Mouse (Mus musculus): ENCODE data around the gene Serpinc1. TPM values are rescaled to one million over a fixed set of nuclear protein-coding genes. Genes with fewer than 3 reads are reported as not detected.

Serpinc1 gene
- polyA plus RNA-seq, 1 experiment from 2014 or later, result 2.4 TPM

- peaks cover 34% of the 10 kb centered on the region; the same call in 1 of the 2 replicates for H3K36me3 ChIP-seq (ENCODE audit: control insufficient read depth, insufficient read depth, low read length)
- no peak for ATAC-seq (ENCODE audit: insufficient number of reproducible peaks, insufficient read depth, low FRiP score, low read depth)
Observed at GRCm38 (mm10) chr1:161041261-161042020, 63.1 kb downstream of the Serpinc1 start.

GRCm38 (mm10) chr1:161046972-161047371, 68.6 kb downstream of the Serpinc1 start:
- H3K27me3 ChIP-seq (ENCODE audit: control insufficient read depth, insufficient read depth, low read length), result no peaks in the 10 kb centered on the region
- 87% methylated on average over 3 of the region's 3 CpGs for WGBS
- H3K9ac ChIP-seq (replicated peaks; ENCODE audit: low read depth, low read length), result no peak overlapping the region
- no peak overlapping the region for H3K4me3 ChIP-seq (ENCODE audit: low read depth, low read length)
- H3K9me3 ChIP-seq (ENCODE audit: control insufficient read depth, low read depth, low read length), result no peaks in the 10 kb centered on the region
- no peaks in the 10 kb centered on the region for H3K4me1 ChIP-seq (ENCODE audit: control insufficient read depth, insufficient read depth, low read length)
- H3K4me2 ChIP-seq (replicated peaks; ENCODE audit: low read depth, low read length), result no peak overlapping the region
- ATAC-seq (ENCODE audit: insufficient number of reproducible peaks, insufficient read depth, low FRiP score, low read depth), result no peak
- peaks cover 12% of the 10 kb centered on the region; the same call in 1 of the 2 replicates for H3K36me3 ChIP-seq (ENCODE audit: control insufficient read depth, insufficient read depth, low read length)
- H3K27ac ChIP-seq (ENCODE audit: low read length), result no peak overlapping the region

More at GRCm38 (mm10) chr1:161041261-161042020, 63.1 kb downstream of the Serpinc1 start:
- H3K27ac ChIP-seq (ENCODE audit: low read length), result no peak overlapping the region
- H3K9ac ChIP-seq (replicated peaks; ENCODE audit: low read depth, low read length), result no peak overlapping the region
- H3K4me2 ChIP-seq (replicated peaks; ENCODE audit: low read depth, low read length), result no peak overlapping the region
- no peaks in the 10 kb centered on the region for H3K27me3 ChIP-seq (ENCODE audit: control insufficient read depth, insufficient read depth, low read length)
- no peak overlapping the region for H3K4me3 ChIP-seq (ENCODE audit: low read depth, low read length)
- H3K9me3 ChIP-seq (ENCODE audit: control insufficient read depth, low read depth, low read length), result no peaks in the 10 kb centered on the region
- WGBS, result 94% methylated on average over 7 of the region's 7 CpGs
- peaks cover 4% of the 10 kb centered on the region; the same call in 1 of the 2 replicates for H3K4me1 ChIP-seq (ENCODE audit: control insufficient read depth, insufficient read depth, low read length)

Other genes with a start within 250 kb of the Serpinc1 start
- 26.7 and 29.1 TPM in 2 replicates for gene Rabgap1l, start 185.4 kb upstream of the Serpinc1 start, polyA plus RNA-seq (2014; fragmentation: Nextera tagmentation; extraction: Ambion mirVana)
- 14.5 and 15.0 TPM in 2 replicates for gene Rc3h1, start 72.2 kb upstream of the Serpinc1 start, polyA plus RNA-seq (2014; fragmentation: Nextera tagmentation; extraction: Ambion mirVana)
- gene Zbtb37, start 56.3 kb downstream of the Serpinc1 start, polyA plus RNA-seq (2014; fragmentation: Nextera tagmentation; extraction: Ambion mirVana), result 12.7 and 14.1 TPM in 2 replicates
- 26.1 and 31.2 TPM in 2 replicates for gene Dars2, start 92.1 kb downstream of the Serpinc1 start, polyA plus RNA-seq (2014; fragmentation: Nextera tagmentation; extraction: Ambion mirVana)
- 28.7 and 32.7 TPM in 2 replicates for gene Cenpl, start 92.1 kb downstream of the Serpinc1 start, polyA plus RNA-seq (2014; fragmentation: Nextera tagmentation; extraction: Ambion mirVana)
- 18.9 and 19.0 TPM in 2 replicates for gene Klhl20, start 152.9 kb downstream of the Serpinc1 start, polyA plus RNA-seq (2014; fragmentation: Nextera tagmentation; extraction: Ambion mirVana)
- gene Ankrd45, start 164.1 kb downstream of the Serpinc1 start, polyA plus RNA-seq (2014; fragmentation: Nextera tagmentation; extraction: Ambion mirVana), result 1.6 and 1.9 TPM in 2 replicates
- not detected in 2 replicates for gene Tex50, start 180.7 kb downstream of the Serpinc1 start, polyA plus RNA-seq (2014; fragmentation: Nextera tagmentation; extraction: Ambion mirVana)

Measured in stomach, embryonic 14.5 days (tissue).